Mouse (Mus musculus): Measurements from ENCODE around the gene Mau2. TPM values are rescaled to one million over a fixed set of nuclear protein-coding genes. Genes with fewer than 3 reads are reported as not detected.

The Mau2 gene
- total and polyA plus RNA-seq, 3 experiments: 30.1 to 33.2 (median 32.6) TPM

DNA sequence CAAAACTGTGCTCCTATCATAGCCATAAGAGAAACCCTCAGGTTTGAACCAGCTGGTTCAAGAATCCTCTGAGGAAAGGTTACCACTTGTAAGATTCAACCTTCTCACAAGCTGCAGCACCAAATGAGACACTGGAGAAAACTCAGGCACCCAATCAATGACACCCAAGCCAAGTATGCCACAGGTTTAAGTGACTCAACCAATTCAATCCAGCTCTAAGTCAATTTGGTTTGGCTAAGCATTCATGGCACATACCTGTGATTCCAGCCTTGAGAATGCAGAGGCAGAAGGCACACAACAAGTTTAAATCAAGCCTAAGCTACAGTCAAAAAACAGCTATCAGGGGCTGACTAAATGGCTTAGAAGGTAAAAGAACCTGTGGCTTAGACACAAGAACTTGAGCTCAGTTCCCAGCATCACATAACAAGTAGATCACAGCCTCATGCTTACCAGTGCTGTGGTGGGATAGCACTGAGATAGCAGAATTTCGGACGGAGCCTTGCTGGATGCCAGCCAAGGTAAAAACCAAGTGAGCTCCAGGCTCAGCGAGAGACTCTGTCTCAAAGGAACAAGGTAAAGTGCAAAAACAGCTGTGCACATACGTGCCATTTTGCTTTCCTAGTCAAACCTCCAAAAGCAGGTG is 75.1 kb downstream of the Mau2 start:
- no peak for DNase-seq
- peaks cover 9% of the 10 kb centered on the region for H3K79me2 ChIP-seq (replicated peaks; ENCODE audit: control insufficient read depth, insufficient read depth, low read length)
- no peak overlapping the region for H3K9ac ChIP-seq (ENCODE audit: low read depth, low read length)
- no peak for TF ChIP-seq EP300 (IDR thresholded peaks at IDR 0.05; ENCODE audit: insufficient read depth, low read depth, low read length)
- no peak for TF ChIP-seq CTCF (IDR thresholded peaks at IDR 0.05)
- TF ChIP-seq POLR2A (IDR thresholded peaks at IDR 0.05; ENCODE audit: insufficient read depth, low read depth, low read length): no peak
- WGBS: 27% methylated on average over 4 of the region's 4 CpGs
- H3K4me1 ChIP-seq (ENCODE audit: control insufficient read depth, insufficient read depth, low read length): peaks cover 26% of the 10 kb centered on the region
- intact Hi-C loops (cut with DNase I): no loop called here
- no peaks in the 10 kb centered on the region for H3K27me3 ChIP-seq (ENCODE audit: control insufficient read depth, insufficient read depth, low read length)
- no peak overlapping the region; the same call in 1 of the 2 replicates for H3K27ac ChIP-seq
- H3K4me3 ChIP-seq: no peak overlapping the region
- peaks cover 31% of the 10 kb centered on the region for H3K36me3 ChIP-seq (ENCODE audit: control insufficient read depth, insufficient read depth, low read length)

Other genes with a start within 250 kb of the Mau2 start
- 1 to 10 TPM; 4.6 to 4.8 TPM for gene Gmip, start 234.1 kb downstream of the Mau2 start, total RNA-seq (2021)
- gene Gmip, start 234.1 kb downstream of the Mau2 start, polyA plus RNA-seq (2012; rRNA removed): 6.6 and 10.9 TPM in 2 replicates
- gene Lpar2, start 220.3 kb downstream of the Mau2 start, total RNA-seq (2021): under 1 TPM; 0.18 to 0.25 TPM
- 0.32 and 0.53 TPM in 2 replicates for gene Lpar2, start 220.3 kb downstream of the Mau2 start, polyA plus RNA-seq (2012; rRNA removed)
- under 1 TPM; 0.23 to 0.37 TPM for gene Pbx4, start 210.2 kb downstream of the Mau2 start, total RNA-seq (2021)
- 0.61 and 0.68 TPM in 2 replicates for gene Pbx4, start 210.2 kb downstream of the Mau2 start, polyA plus RNA-seq (2012; rRNA removed)
- 1 to 10 TPM; 1.5 to 1.9 TPM for gene Cilp2, start 155.0 kb downstream of the Mau2 start, total RNA-seq (2021)
- gene Cilp2, start 155.0 kb downstream of the Mau2 start, polyA plus RNA-seq (2012; rRNA removed): 11.2 and 16.8 TPM in 2 replicates
- under 1 TPM; 0.16 to 0.23 TPM for gene Tssk6, start 140.6 kb downstream of the Mau2 start, total RNA-seq (2021)
- gene Tssk6, start 140.6 kb downstream of the Mau2 start, polyA plus RNA-seq (2012; rRNA removed): 0.23 and 0.49 TPM in 2 replicates
- 100 to 1,000 TPM; 417 to 492 TPM for gene Ndufa13, start 140.2 kb downstream of the Mau2 start, total RNA-seq (2021)
- 443 and 488 TPM in 2 replicates for gene Ndufa13, start 140.2 kb downstream of the Mau2 start, polyA plus RNA-seq (2012; rRNA removed)
- 10 to 100 TPM; 13.3 to 16.8 TPM for gene Yjefn3, start 140.0 kb downstream of the Mau2 start, total RNA-seq (2021)
- 11.5 and 14.2 TPM in 2 replicates for gene Yjefn3, start 140.0 kb downstream of the Mau2 start, polyA plus RNA-seq (2012; rRNA removed)
- 10 to 100 TPM; 36.4 TPM for gene Gatad2a, start 46.4 kb downstream of the Mau2 start, total RNA-seq (2021)
- gene Gatad2a, start 46.4 kb downstream of the Mau2 start, polyA plus RNA-seq (2012; rRNA removed): 23.7 and 24.7 TPM in 2 replicates
- gene Sugp1, start 79 bp upstream of the Mau2 start, total RNA-seq (2021): 10 to 100 TPM; 15.8 to 19.6 TPM
- gene Sugp1, start 79 bp upstream of the Mau2 start, polyA plus RNA-seq (2012; rRNA removed): 6.7 and 10.6 TPM in 2 replicates
- under 1 TPM; 0.64 to 0.94 TPM for gene Tm6sf2, start 30.2 kb upstream of the Mau2 start, total RNA-seq (2021)
- gene Tm6sf2, start 30.2 kb upstream of the Mau2 start, polyA plus RNA-seq (2012; rRNA removed): 2.7 and 3.1 TPM in 2 replicates
- gene Hapln4, start 40.7 kb upstream of the Mau2 start, total RNA-seq (2021): under 1 TPM in 1 of 2 experiments, not detected in 1; 0.10 TPM
- gene Hapln4, start 40.7 kb upstream of the Mau2 start, polyA plus RNA-seq (2012; rRNA removed): 0.15 and 0.16 TPM in 2 replicates
- gene Ncan, start 78.1 kb upstream of the Mau2 start, total RNA-seq (2021): under 1 TPM in 1 of 2 experiments, not detected in 1; 0.02 TPM
- 0.08 and 0.18 TPM in 2 replicates for gene Ncan, start 78.1 kb upstream of the Mau2 start, polyA plus RNA-seq (2012; rRNA removed)
- 1 to 10 TPM; 5.5 to 7.6 TPM for gene Nr2c2ap, start 88.6 kb upstream of the Mau2 start, total RNA-seq (2021)
- 7.0 and 10.7 TPM in 2 replicates for gene Nr2c2ap, start 88.6 kb upstream of the Mau2 start, polyA plus RNA-seq (2012; rRNA removed)
- gene Rfxank, start 96.4 kb upstream of the Mau2 start, total RNA-seq (2021): 10 to 100 TPM; 18.1 to 18.6 TPM
- gene Rfxank, start 96.4 kb upstream of the Mau2 start, polyA plus RNA-seq (2012; rRNA removed): 30.9 and 41.5 TPM in 2 replicates
- 10 to 100 TPM; 22.6 to 23.7 TPM for gene Borcs8, start 96.8 kb upstream of the Mau2 start, total RNA-seq (2021)
- gene Borcs8, start 96.8 kb upstream of the Mau2 start, polyA plus RNA-seq (2012; rRNA removed): 45.3 and 46.6 TPM in 2 replicates
- under 1 TPM; 0.25 to 0.44 TPM for gene Mef2b, start 97.0 kb upstream of the Mau2 start, total RNA-seq (2021)
- 0.27 and 0.38 TPM in 2 replicates for gene Mef2b, start 97.0 kb upstream of the Mau2 start, polyA plus RNA-seq (2012; rRNA removed)
- gene Tmem161a, start 129.6 kb upstream of the Mau2 start, total RNA-seq (2021): 100 to 1,000 TPM in 1 of 2 experiments, 10 to 100 TPM in 1; 93.6 to 108 TPM
- 134 and 145 TPM in 2 replicates for gene Tmem161a, start 129.6 kb upstream of the Mau2 start, polyA plus RNA-seq (2012; rRNA removed)
- gene Slc25a42, start 169.6 kb upstream of the Mau2 start, total RNA-seq (2021): 10 to 100 TPM; 49.6 to 51.6 TPM
- 111 and 128 TPM in 2 replicates for gene Slc25a42, start 169.6 kb upstream of the Mau2 start, polyA plus RNA-seq (2012; rRNA removed)
- 10 to 100 TPM; 34.3 to 38.0 TPM for gene Sugp2, start 191.5 kb upstream of the Mau2 start, total RNA-seq (2021)
- 27.8 and 31.4 TPM in 2 replicates for gene Sugp2, start 191.5 kb upstream of the Mau2 start, polyA plus RNA-seq (2012; rRNA removed)
- gene Armc6, start 191.7 kb upstream of the Mau2 start, total RNA-seq (2021): 1 to 10 TPM; 7.0 to 8.4 TPM
- gene Armc6, start 191.7 kb upstream of the Mau2 start, polyA plus RNA-seq (2012; rRNA removed): 9.4 and 16.0 TPM in 2 replicates
- gene Homer3, start 240.1 kb upstream of the Mau2 start, total RNA-seq (2021): 1 to 10 TPM; 7.2 to 8.3 TPM
- gene Homer3, start 240.1 kb upstream of the Mau2 start, polyA plus RNA-seq (2012; rRNA removed): 13.6 and 14.9 TPM in 2 replicates

Data from heart, adult 2 months (tissue).